Mouse (Mus musculus): ENCODE data around the gene Cdh4.

Gene Cdh4

DNA sequence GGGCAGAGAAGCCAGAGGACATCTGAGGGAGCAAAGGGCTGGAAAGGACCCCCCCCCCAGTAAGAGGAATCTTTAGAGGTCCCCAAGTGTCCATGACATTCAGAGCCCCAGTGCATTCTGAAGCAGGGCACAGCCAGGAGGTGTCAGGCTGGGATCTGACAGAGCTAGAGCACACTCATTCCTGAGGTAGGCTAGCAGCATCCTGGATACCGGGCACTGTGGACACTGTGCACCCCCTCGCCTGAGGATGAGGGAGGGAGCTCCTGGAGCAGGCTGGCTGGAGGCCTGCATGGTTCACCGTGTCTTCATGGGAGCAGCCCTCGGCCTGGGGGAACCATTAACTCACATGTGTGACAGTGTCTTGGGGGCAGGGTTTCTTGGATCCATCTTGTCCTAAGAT, 287.6 kb downstream of the Cdh4 start:
- no peak for DNase-seq (ENCODE audit: low spot score in 2 of 2)

DNA sequence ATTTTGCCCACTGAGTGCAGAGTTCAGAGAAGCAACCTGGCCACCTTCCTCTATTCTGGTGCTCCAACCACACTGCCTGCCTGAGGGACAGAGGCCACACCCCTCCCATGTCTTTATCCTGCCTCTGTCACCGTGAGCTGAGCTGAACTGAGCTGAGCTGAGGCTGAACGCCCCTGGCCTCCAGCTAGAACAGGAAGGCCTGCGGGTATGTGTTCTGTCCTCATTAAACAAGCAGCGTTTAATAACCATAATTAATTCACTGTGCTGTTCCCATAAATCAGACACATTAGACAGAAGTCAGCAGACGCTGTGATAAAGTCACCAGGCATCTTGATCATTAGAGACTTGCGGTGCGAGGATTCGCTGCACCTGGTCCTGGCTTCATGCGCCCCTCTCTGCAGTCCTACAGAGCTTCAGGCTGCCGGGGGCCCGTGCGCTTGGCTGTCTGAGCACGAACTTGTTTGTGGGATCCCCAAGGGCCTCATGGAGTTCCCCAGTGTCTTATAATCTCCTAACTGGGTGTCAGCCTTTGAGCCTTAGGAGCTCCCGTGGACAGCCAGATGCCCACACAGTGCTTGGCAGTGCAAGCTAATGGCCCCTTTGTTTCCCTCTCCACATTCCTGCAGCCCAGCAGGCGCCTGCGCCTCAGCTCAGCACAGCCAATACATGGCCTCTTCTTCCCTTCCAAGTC, 291.1 kb downstream of the Cdh4 start:
- DNase-seq (ENCODE audit: low spot score in 2 of 2), result no peak

DNA sequence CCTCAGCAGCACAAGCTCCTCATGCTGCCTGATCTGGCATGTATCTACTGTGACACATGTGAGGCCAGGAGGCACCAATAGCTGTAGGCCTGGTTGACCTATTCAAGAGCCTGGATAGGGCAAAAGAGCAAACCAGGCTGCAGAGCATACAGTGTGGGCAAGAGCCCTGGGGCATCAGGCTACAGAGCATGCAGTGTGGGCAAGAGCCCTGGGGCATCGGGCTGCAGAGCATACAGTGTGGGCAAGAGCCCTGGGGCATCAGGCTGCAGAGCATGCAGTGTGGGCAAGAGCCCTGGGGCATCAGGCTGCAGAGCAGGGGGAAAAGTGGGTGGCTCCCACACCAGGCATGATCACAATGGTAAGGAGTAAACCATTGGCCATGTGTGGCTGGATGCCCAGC, 300.2 kb downstream of the Cdh4 start:
- no peak for DNase-seq (ENCODE audit: low spot score in 2 of 2)

DNA sequence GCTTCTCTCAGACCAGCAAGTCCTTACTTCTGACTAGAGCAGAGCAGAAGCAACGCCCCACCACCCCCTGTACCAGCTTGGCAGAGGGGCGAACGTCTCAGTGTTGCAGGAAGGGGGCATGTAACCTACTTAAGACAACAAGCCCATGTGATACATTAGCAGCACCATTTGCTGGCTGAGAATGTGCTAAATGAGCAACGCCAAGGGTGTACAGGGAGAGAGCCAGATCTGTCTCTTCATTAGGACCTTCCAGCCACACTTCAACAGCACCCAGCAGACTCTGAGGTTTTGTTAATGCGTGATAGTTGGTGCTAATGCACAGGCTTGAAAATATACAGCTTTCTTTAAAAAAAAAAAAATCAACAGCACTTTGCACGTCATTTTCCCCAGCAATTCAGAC, 300.6 kb downstream of the Cdh4 start:
- DNase-seq (ENCODE audit: low spot score in 2 of 2), result no peak

DNA sequence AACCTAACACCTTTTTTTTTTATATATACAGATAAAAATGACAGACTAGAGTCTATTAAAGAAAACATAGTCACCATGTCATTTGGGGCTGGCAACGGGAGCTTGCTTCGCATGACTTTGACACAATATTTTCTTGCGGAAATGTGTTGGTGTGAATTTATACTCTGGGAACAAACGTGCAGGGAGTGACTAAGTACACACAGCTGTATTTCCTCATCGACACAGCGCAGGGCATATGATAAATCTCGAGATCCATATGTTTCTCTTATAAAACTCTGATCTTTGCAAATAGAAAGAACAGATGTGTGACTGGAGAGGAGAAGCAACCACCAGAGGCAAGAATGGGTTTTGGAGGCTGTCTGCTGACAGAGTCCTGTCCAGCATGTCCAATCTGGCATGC, 304.3 kb downstream of the Cdh4 start:
- DNase-seq (ENCODE audit: low spot score in 2 of 2), result no peak

DNA sequence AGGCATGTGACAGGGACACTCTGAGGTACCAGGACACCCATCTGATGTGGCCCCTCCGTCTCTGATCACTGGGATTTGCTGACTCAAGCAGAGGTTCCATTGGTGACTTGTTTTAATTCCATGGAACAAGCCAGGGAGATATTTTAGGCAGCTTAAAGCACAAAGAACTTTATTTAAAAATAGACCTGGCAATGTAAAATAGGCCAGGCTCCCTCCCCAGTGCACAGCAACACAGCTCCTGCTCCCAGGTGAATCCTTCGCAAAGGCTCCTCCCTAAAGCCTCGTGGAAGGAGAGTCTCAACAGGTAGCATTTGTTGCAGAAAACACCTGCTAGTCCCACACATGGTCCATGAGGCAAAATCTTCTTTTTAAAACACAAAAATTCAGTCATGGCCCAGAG, 307.2 kb downstream of the Cdh4 start:
- DNase-seq (ENCODE audit: low spot score in 2 of 2), result no peak

DNA sequence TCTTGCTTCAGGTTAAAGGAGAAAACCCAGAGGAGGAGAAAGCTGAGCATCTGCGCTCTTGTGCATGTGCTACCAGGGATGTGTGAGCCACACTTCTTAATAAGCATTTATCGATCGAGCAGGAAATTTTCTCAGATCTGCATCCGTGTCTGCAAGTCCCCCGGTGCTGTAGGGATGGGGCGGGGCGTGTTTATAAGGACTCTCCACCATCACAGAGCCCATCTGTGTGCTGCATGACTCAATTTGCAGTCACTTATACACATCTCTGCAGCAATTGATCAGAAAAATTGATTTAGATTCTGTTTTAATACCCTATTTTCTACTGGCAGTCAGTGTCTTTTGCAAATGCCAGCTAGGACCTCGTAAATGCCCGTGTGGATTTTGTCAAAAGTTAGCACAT, 311.6 kb downstream of the Cdh4 start:
- no peak for DNase-seq (ENCODE audit: low spot score in 2 of 2)

DNA sequence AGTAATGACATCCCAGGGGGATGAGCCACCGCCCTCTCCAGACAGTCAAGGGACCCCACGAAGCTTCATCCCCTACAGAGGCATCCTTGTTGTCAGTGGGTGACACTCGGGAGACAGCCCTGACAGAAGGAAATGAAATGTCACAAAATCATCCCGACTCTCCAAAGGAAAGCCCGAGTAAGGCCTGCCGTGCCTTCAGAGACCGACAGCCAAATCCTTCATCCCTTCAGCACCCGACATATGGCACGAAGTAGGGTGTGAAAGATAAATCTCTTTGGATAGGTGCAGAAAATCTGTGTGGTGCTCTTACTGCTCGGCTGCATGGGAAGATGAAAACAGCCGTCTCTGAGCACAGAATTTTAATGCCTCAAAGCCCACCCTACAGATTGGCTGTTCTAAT, 312.5 kb downstream of the Cdh4 start:
- no peak for DNase-seq (ENCODE audit: low spot score in 2 of 2)

DNA sequence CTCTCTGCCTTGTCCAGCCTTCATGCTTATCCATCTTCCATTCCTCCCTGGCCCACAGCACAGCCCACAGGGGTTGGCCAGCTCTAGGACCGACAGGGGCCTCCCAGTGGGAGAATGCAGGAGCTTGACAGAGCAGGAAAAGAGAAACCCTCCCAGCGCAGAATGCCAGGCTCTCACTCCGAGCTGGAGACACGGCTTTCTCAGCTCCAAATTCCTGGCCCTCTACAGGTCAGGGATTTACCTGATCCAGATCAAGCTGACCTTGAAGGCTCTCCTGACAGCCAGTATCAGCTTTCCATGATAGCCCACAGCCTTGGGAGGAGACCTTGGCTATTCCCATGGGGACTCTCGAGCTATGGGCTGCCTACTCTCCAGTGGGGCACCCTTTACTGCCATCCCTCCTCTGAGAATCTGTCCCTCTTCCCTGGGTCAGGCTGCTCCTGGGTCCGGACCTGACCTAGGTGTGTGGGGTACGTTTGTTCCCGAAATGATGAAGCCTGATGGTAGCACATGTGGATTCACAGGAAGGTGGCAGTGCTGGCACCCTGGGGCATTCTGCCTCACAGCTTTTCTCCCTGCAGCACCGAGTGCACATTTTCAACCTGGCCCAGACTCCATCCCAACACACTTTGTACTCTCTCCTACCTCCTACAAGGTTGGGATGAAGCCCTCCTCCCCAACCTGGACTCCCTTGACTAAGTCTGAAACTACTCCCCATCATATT, 319.6 kb downstream of the Cdh4 start:
- no peak for DNase-seq (ENCODE audit: low spot score in 2 of 2)

DNA sequence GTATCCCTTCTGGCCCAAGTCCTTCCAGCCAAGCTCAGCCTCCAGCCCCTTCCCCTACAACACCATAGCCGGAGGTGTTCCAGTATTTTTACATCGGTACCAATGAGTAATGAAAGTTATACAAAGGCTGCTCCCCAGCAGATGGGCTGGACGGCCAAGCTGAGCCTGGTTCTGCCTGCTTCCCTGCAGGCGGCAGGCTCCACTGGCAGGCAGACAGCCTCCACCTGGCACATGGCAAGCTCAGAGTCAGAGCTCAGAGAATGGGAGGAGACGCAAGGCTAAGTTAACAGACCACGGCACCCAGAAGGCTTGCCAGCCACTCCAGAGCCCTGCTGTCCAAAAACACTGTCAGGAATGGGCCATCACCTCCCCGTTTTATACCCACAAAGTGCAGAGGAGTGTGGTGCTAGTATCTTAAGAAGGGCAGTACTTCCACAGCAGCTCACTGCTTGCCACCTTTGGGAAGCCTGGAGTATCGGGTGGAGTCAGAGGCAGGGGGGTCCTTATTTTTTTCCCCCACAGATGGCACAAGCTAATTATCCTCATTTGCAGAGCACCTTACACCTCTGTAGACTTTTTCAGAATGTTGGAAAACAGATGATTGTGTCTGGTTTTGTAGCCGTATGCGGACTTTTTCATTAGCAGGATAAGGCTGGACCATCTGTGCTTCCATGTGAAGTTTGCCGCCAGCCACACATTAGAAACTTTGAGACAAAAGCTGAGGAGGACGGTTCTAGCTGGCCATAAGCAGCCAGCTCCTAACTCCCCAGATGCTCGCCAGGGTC, 320.5 kb downstream of the Cdh4 start:
- DNase-seq (ENCODE audit: low spot score in 2 of 2), result no peak

DNA sequence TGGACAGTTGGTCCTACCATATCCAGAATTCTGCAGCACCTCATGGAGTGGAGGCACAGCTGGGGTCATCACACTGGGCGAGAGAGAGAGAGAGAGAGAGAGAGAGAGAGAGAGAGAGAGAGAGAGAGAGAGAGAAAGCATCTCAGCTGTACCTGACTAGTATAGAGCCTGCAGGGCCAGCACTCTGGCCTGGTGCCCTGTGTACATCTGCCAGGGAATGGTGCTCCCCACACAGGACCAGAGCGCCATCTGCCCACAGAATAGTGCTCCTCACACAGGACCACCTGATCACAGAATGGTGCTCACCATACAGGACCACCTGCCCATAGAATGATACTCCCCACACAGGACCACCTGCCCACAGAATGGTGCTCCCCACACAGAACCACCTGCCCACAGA, 322.2 kb downstream of the Cdh4 start:
- no peak for DNase-seq (ENCODE audit: low spot score in 2 of 2)

DNA sequence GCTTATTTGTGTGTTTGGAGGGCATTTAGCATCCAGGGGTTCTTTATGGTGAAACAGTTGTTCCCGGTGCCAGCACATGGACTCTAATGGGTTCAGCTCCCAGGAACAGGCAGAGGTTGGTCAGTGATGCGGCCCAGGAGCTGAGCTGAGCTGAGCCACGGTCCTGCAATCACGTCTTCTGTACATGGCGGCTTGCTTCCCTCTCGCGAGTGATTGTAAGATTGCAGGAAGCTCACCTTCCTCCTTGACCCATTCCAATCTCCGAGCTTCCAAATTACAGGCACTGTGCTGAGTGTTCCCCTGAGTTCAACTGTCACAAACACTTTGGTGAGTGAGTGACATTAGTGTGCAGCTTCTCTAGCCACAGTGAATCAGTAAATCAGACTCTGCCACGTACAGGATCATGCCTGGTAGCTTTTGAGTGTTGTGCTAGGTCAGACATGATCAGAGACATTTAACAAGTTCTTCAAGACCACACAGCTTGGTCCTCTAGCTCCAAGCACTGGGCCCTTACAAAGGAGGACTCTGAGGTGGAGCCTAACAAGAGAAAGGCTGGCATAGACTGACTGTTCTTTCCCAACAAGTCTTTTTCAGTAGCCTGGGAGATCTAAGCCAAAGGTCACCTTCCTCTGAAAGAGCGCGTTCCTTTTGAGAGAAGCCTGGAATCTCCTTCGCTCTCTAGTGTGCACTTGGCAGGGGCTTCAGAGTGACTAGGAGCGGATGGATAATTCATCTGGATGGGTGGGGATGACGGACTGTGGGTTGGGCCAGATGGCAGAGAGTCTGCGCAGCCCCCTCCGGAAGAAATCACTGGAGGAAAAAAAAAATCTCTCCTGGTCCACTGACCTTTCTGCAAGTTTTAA, 324.7 kb downstream of the Cdh4 start:
- no peak for DNase-seq (ENCODE audit: low spot score in 2 of 2)

DNA sequence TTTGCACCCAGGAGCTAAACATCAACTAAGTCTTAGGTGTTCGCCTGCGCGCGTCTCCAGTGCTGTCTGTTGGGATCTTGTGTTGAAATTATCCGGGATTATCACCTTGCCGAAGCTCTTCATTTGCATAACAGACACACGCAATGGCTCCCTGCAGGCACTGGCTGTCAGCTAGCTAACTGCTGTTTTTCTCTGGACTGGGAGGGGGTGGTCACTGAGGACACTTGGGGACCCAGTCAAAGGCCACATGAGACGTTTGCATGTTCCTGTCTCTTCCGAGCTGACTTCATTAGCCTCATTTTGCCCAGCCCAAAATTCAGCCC, 325.3 kb downstream of the Cdh4 start:
- no peak for DNase-seq (ENCODE audit: low spot score in 2 of 2)

DNA sequence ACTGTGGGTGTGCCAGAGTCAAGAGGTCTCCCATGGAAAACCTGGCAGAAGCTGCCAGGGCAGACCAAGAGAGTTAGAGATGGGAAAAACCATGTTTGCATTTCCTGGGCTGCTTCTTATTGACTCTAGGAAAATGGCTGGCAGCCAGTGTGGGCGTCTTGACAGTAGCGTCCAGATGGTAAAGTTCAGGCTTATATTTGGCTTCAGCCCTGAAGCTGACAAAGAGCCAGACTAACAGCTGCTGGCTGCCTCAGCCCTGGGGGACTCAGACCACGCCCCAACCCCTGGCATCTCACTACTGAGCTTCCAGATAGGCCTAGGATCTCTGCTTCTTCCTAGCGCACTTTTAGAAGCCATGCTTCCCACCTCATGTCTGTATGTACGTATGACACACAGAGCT, 326.9 kb downstream of the Cdh4 start:
- no peak for DNase-seq (ENCODE audit: low spot score in 2 of 2)

DNA sequence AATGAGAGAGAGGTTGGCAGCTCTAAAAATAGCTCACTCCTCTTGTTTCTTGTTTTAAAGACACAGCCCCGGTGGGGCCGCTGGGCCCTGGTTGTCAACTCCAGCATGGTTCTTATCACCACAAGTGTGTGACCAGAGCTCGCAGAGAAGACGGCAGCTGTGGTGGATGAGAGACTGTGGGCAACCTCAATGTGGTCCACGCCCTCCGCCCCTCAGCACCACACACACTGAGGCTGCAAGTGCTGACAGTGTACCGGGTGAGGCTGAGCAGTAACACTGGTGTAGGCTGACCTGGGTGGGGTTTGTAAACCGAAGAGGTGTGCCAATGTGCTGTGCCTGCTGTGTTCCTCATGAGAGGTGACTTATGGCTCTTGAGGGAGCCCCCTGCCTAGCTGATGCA, 327.7 kb downstream of the Cdh4 start:
- no peak for DNase-seq (ENCODE audit: low spot score in 2 of 2)

DNA sequence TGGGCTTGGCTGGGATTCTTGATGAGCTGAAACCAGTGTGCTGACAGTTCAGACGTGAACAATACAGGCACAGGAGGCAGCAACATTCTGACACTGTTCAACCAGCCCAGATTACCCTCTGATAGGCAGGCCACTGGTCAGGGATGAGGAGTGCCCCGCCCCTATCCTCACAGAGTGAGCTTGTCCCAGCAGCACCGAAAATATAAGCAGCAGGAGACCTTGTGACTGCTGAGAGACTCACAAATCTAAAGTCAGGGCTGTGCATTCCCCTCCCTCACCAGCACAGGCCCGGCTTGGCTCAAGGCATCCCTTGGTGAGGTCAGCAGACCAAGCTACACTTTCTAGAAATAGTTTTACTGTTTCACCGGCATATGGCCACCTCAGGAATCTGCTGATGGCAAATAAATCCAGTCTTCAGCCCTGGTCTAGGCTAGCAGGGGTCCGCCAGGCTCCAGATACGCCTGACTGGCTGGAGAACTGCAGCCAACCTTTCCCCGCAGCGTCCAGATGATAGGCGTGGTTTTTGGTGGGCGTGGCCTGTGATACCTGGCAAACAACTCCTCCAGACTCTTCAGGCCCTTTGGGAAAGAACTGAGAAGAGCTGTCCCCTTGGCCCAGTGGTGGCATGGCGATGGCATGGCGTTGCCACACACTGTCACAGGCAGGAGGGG, 332.3 kb downstream of the Cdh4 start:
- no peak for DNase-seq (ENCODE audit: low spot score in 2 of 2)

DNA sequence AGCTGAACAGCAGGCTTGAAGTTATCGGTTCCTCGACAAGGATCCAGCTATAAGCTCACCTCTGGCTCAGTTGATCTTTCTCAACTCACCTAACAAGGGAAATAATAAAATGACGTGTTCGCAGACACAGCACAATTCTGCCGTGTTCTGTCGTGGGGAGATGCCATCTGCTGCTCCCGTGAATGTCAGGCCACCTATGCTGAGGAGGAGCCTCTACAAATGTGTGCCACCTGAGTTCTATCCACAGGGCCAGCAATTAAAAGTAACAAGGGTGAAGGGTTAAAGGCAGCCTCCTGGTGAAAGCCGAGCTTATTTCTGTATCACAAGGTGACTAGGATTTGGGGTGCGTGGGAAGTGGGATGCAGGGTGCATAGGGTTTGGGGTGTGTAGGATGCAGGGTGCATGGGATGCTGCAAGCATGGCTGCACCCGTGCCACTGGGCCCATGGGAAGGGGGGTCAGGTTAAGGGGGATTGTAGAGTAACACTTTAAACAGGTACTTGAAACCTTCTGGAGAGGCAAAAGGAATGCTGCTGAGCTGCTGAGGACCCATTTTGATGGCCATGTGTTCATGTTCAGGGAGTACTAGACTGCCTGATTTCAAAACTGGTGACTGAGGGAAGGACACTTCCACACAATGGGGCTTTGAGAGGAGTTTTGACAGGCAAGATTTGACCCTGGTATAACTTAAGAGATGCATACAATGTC, 333.9 kb downstream of the Cdh4 start:
- no peak for DNase-seq (ENCODE audit: low spot score in 2 of 2)

DNA sequence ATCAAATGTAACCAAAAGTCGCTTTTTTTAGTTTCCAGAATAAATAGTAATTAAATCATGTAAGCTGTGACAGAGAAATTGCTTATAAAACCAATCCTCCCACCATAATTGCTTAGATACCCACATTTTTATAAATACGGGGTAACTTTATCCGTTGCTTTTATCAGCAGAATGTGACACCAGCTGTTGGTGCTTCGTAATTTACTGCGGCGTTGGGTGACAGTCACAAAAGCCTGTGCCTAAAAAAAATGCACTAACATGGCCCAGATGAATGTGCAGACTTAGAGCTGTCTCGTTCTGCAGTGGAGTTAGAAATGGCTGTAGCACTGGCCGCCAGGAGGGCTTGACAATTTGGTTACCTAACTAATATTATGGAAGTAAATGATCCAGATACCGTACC, 337.0 kb downstream of the Cdh4 start:
- no peak for DNase-seq (ENCODE audit: low spot score in 2 of 2)

DNA sequence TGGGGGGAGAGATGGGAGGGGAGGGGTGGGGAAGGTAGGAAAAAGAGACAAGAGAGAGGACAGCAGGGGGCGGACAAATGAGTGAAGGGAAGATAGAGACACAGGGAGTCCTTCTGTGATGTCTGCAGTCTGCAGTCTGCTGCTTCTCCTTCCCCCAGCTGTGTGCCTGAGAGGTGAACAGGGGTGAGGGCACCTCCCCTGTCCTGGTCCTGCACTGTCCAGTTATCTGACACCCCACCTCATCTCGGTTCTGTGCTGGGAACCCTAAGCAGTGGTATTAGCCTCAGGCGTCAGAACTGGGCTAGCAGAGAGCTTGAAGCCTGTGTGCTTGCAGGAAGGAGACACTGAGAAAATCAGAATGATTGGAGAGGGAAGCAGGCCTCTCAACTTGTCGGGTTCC, 338.7 kb downstream of the Cdh4 start:
- DNase-seq (ENCODE audit: low spot score in 2 of 2), result no peak

DNA sequence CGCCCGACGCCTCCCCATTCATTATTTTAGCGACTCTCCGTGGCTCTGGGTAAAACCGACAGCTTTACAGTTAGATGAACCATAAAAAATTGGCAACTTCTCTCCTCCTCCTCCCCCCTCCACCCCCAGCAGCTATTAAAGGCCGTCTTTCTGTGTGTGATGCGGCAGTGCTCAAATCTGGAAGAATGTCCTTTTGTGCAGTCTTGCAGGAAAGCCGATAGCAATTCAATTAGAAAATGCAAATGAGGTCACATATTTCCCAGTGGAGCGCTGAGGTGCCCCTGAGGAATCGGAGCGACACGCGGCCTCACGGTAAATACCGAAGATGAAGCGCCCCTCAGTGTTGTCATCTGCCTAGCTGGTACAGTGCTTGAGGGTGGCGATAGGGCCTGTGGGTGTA, 345.0 kb downstream of the Cdh4 start:
- no peak for DNase-seq (ENCODE audit: low spot score in 2 of 2)

DNA sequence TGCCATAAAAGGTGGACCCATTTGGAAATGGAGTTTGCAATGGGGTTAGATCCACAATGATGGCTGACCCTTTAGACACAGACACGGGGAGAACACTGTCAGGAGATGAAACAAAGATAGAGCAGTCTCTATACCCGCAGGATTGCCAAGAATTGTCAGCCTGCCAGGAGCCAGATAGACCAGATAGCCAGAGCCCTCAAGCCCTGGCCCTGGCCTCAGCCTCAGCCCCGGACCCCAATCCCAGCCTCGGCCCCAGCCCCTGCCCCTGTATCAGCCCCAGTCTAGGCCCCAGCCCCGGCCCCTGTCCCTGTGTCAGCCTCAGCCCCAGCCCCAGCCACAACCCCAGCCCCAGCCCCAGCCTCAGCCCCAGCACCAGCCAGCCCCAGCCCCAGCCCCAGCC, 345.6 kb downstream of the Cdh4 start:
- no peak for DNase-seq (ENCODE audit: low spot score in 2 of 2)
